Mouse (Mus musculus) ES-E14 (cell line): ENCODE measurements around the gene Sumf2. TPM values are rescaled to one million over a fixed set of nuclear protein-coding genes. Genes with fewer than 3 reads are reported as not detected.

Experiments
- DNase-seq: peaks from one replicate; pipeline ENCODE4 v3.0.0-alpha.2; 2013; ENCODE audit warnings: low read depth, low spot score
- H3K27ac ChIP-seq: 2 replicates; pipeline ENCODE4 v1.5.1; 2012; ENCODE audit warnings: low read depth, mild to moderate bottlenecking, low read length, moderate library complexity, mixed read lengths; ENCODE audit not compliant: poor library complexity, insufficient read depth, severe bottlenecking
- H3K36me3 ChIP-seq: 2 replicates; pipeline ENCODE4 v1.6.1; 2012; ENCODE audit warnings: mild to moderate bottlenecking, low read length, moderate library complexity, mixed read lengths; ENCODE audit not compliant: control insufficient read depth, poor library complexity, insufficient read depth, severe bottlenecking
- H3K4me1 ChIP-seq, 2 experiments: fragments of 150-350 bp in 1 of 2; sonication (generic) in 1 of 2; 2 replicates each; pipeline ENCODE4 v1.6.1; 2012; ENCODE audit warnings: low read length in 2 of 2, mild to moderate bottlenecking in 1 of 2, mixed read lengths in 1 of 2; ENCODE audit not compliant: control insufficient read depth in 2 of 2, insufficient read depth in 2 of 2, poor library complexity in 1 of 2
- H3K4me3 ChIP-seq, 2 experiments: fragments of 150-350 bp in 1 of 2; sonication (generic) in 1 of 2; 2 replicates each; pipeline ENCODE4 v1.5.1; 2012; ENCODE audit warnings: low read length in 2 of 2, low read depth in 1 of 2, mild to moderate bottlenecking in 1 of 2, mixed read lengths in 1 of 2; ENCODE audit not compliant: insufficient read depth in 1 of 2, poor library complexity in 1 of 2, severe bottlenecking in 1 of 2
- H3K9ac ChIP-seq: 2 replicates; pipeline ENCODE4 v1.6.1; 2012; ENCODE audit warnings: low read depth, mild to moderate bottlenecking, low read length, mixed read lengths; ENCODE audit not compliant: poor library complexity, insufficient read depth, severe bottlenecking
- H3K9me3 ChIP-seq: fragments of 150-350 bp; sonication (generic); 2 replicates; pipeline ENCODE4 v1.6.1; 2012; ENCODE audit warnings: low read depth, mild to moderate bottlenecking, low read length; ENCODE audit not compliant: control insufficient read depth, insufficient read depth
- CHD2 ChIP-seq: IDR thresholded peaks from 2 replicates; pipeline ENCODE4 v1.6.1; 2014; ENCODE audit warnings: mild to moderate bottlenecking, low read depth, low read length, inconsistent platforms
- HCFC1 ChIP-seq: IDR thresholded peaks from 2 replicates; pipeline ENCODE4 v1.6.1; 2012; ENCODE audit warnings: low read length, inconsistent platforms, borderline replicate concordance; ENCODE audit not compliant: insufficient read depth
- MAFK ChIP-seq: IDR thresholded peaks from 2 replicates; pipeline ENCODE4 v1.6.1; 2014; ENCODE audit warnings: mild to moderate bottlenecking, low read depth, low read length, inconsistent platforms; ENCODE audit not compliant: insufficient read depth
- ZC3H11A ChIP-seq: IDR thresholded peaks from 2 replicates; pipeline ENCODE4 v1.6.1; 2012; ENCODE audit warnings: low read depth, mild to moderate bottlenecking, inconsistent platforms, low read length, borderline replicate concordance
- ZNF384 ChIP-seq: IDR thresholded peaks from 2 replicates; pipeline ENCODE4 v1.6.1; 2012; ENCODE audit warnings: low read depth, low read length, inconsistent platforms
- in situ Hi-C, 2 experiments: fragments of 600-800 bp; cut with MboI; formaldehyde crosslinking; loops; one replicate each; pipeline ENCODE4 v1.15.1; 2025; ENCODE audit warnings: low sequenced_read_pairs in 2 of 2, inconsistent platforms in 1 of 2; ENCODE audit not compliant: unreplicated experiment in 2 of 2
- total RNA-seq: library from RNA; depleted of rRNA; stranded (reverse); fragments of 300-350 nt; gene quantifications from 2 replicates; pipeline ENCODE4 v1.2.3, GENCODE M21; 2012

Gene Sumf2
- total RNA-seq, 1 experiment = 156 TPM

DNA sequence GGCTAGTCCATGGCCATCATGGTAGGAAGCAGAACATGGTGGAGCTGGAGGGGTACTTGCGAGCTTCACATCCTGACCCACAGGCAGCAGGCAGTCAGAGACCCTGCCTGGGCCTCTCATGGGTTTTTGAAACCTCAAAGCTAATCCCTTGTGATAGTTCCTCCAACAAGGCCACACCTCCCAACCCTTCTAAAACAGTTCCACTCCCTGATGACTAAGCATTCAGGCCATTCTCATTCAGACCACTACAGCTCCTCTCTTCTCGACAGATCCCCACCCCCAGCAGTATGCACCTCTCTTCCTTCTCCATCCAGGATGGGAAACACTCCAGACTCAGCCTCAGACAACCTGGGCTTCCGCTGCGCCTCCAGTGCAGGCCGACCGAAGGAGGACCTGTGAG lies 15.5 kb downstream of the Sumf2 start:
- H3K27ac ChIP-seq = peak overlapping the region; percentile 34; the same call in 1 of the 2 replicates
- in situ Hi-C loops = no loop called here
- H3K9ac ChIP-seq = no peak overlapping the region
- TF ChIP-seq ZNF384 (no peak), MAFK (peak; percentile 66)
- H3K4me1 ChIP-seq = peaks cover 0 to 6% of the 10 kb centered on the region in 2 experiments; a peak in 1 of 4 replicates
- no peak for DNase-seq
- H3K36me3 ChIP-seq = peaks cover 39% of the 10 kb centered on the region
- no peaks in the 10 kb centered on the region for H3K9me3 ChIP-seq
- H3K4me3 ChIP-seq = no peak overlapping the region

GRCm38 (mm10) chr5:129864467-129864866 lies 17.7 kb downstream of the Sumf2 start:
- in situ Hi-C loops = no loop called here
- no peak for TF ChIP-seq ZC3H11A
- no peak for TF ChIP-seq MAFK
- no peak for TF ChIP-seq HCFC1
- no peak for TF ChIP-seq CHD2
- Histone ChIP-seq H3K27ac (no peak overlapping the region), H3K4me1 (peaks cover 0 to 6% of the 10 kb centered on the region in 2 experiments; a peak in 1 of 4 replicates), H3K9ac (peak overlapping the region; percentile 8; the same call in 1 of the 2 replicates), H3K4me3 (peak overlapping the region in 1 of 2 experiments; percentile 28; a peak in 1 of 4 replicates), H3K36me3 (peaks cover 25% of the 10 kb centered on the region), H3K9me3 (no peaks in the 10 kb centered on the region)
- DNase-seq = no peak

DNA sequence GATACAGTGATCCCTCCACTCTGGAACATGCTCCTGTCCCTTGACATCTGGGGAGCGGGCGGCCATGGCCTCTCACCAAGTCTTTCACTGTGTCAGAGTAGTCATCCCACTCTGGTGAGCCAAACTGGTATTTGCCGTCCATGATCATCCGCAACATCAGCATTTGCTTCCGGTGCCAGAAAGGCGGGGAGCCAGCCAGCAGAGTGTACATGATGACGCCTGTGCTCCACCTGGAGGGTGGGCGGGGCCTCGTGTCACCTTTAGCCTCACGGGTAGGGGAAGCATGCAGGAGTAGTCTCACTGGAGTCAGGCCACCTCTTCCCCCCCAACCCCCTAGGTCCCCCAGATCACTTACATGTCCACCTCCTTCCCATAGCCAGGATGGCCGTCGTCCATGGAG lies 19.1 kb downstream of the Sumf2 start:
- no peaks in the 10 kb centered on the region for H3K9me3 ChIP-seq
- peaks cover 14% of the 10 kb centered on the region for H3K36me3 ChIP-seq
- peaks cover 0 to 6% of the 10 kb centered on the region in 2 experiments; a peak in 1 of 4 replicates for H3K4me1 ChIP-seq
- no peak for DNase-seq
- no peak overlapping the region for H3K27ac ChIP-seq
- no peak overlapping the region; a peak in 1 of 4 replicates for H3K4me3 ChIP-seq
- TF ChIP-seq ZC3H11A (no peak), HCFC1 (no peak), CHD2 (no peak), ZNF384 (no peak), MAFK (no peak)
- no peak overlapping the region for H3K9ac ChIP-seq
- in situ Hi-C loops = no loop called here

GRCm38 (mm10) chr5:129869238-129869995 lies 22.6 kb downstream of the Sumf2 start:
- in situ Hi-C loops = no loop called here
- Histone ChIP-seq H3K36me3 (no peaks in the 10 kb centered on the region), H3K27ac (peak overlapping the region; percentile 35), H3K4me3 (peak overlapping the region in 1 of 2 experiments; percentile 30; a peak in 2 of 4 replicates), H3K4me1 (peaks cover 0 to 13% of the 10 kb centered on the region in 2 experiments; a peak in 1 of 4 replicates), H3K9ac (peak overlapping the region; percentile 56; the same call in 1 of the 2 replicates), H3K9me3 (no peaks in the 10 kb centered on the region)
- TF ChIP-seq HCFC1 (no peak), ZNF384 (peak; percentile 92)
- no peak for DNase-seq

GRCm38 (mm10) chr5:129871238-129871637 lies 24.5 kb downstream of the Sumf2 start:
- no peaks in the 10 kb centered on the region for H3K36me3 ChIP-seq
- H3K9ac ChIP-seq = no peak overlapping the region
- H3K4me3 ChIP-seq = no peak overlapping the region
- in situ Hi-C loops = no loop called here
- DNase-seq = no peak
- peaks cover 2 to 9% of the 10 kb centered on the region in 2 experiments; a peak in 1 of 4 replicates for H3K4me1 ChIP-seq
- TF ChIP-seq ZC3H11A = no peak
- H3K27ac ChIP-seq = no peak overlapping the region
- H3K9me3 ChIP-seq = no peaks in the 10 kb centered on the region
